Mouse (Mus musculus) testis, adult 2 months (tissue): Measurements from ENCODE around the gene Adamts16.

ENCODE experiments used
- CTCF ChIP-seq: fragments of 200-500 bp; IDR thresholded peaks from 2 replicates; pipeline ENCODE4 v1.5.1; 2012; ENCODE audit warnings: low read depth, mild to moderate bottlenecking, inconsistent platforms, low read length, moderate library complexity; ENCODE audit not compliant: control insufficient read depth, insufficient read depth, insufficient replicate concordance
- POLR2A ChIP-seq: fragments of 200-500 bp; IDR thresholded peaks from 2 replicates; pipeline ENCODE4 v1.6.1; 2012; ENCODE audit warnings: low read depth, mild to moderate bottlenecking, inconsistent platforms, low read length, moderate library complexity; ENCODE audit not compliant: control insufficient read depth

DNA sequence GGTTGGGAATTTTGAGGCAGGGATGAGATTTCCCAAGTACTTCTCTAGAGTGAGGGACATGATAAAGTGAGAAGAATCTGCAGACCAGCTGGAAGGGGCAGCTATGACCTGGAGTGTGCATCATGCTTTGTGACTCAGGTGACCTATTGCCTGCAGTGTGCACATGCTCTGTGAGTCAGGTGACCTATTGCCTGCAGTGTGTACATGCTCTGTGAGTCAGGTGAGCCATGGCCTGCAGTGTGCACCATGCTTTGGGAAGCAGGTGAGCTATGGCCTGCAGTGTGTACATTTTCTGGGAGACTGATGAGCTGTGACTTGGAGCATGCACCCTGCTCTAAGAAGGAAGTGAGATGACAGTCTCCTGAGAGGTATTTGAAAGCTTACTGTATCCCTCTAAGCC lies 33.1 kb upstream of the Adamts16 start:
- TF ChIP-seq POLR2A (no peak), CTCF (no peak)
